Mouse (Mus musculus) frontal cortex, postnatal 25 days (tissue): ENCODE data around the gene Cyp26c1.

Experiments
- DNase-seq, 2 experiments: peaks; one replicate each; pipeline ENCODE4 v3.0.0; 2022; ENCODE audit warnings: low spot score in 2 of 2

Gene Cyp26c1

GRCm38 (mm10) chr19:37698273-37699160, 13.1 kb downstream of the Cyp26c1 start:
- DNase-seq: no peak

- DNase-seq: no peak
Measured at GRCm38 (mm10) chr19:37699711-37700110, 14.3 kb downstream of the Cyp26c1 start.

- no peak for DNase-seq
Measured at GRCm38 (mm10) chr19:37702377-37703076, 17.1 kb downstream of the Cyp26c1 start.

- DNase-seq: peak; percentile 66 to 78
Measured at GRCm38 (mm10) chr19:37703902-37704509, 18.6 kb downstream of the Cyp26c1 start.

GRCm38 (mm10) chr19:37705722-37706121, 20.3 kb downstream of the Cyp26c1 start:
- DNase-seq: no peak

GRCm38 (mm10) chr19:37714681-37715080, 29.3 kb downstream of the Cyp26c1 start:
- no peak for DNase-seq

GRCm38 (mm10) chr19:37715980-37716379, 30.6 kb downstream of the Cyp26c1 start:
- no peak for DNase-seq

GRCm38 (mm10) chr19:37716524-37717175, 31.3 kb downstream of the Cyp26c1 start:
- no peak for DNase-seq

GRCm38 (mm10) chr19:37719166-37719565, 33.8 kb downstream of the Cyp26c1 start:
- no peak for DNase-seq

GRCm38 (mm10) chr19:37724591-37724990, 39.2 kb downstream of the Cyp26c1 start:
- no peak for DNase-seq

- DNase-seq: no peak
Measured at GRCm38 (mm10) chr19:37726585-37726984, 41.2 kb downstream of the Cyp26c1 start.

- no peak for DNase-seq
Measured at GRCm38 (mm10) chr19:37727366-37727765, 42.0 kb downstream of the Cyp26c1 start.

GRCm38 (mm10) chr19:37735426-37735825, 50.0 kb downstream of the Cyp26c1 start:
- no peak for DNase-seq

- no peak for DNase-seq
Measured at GRCm38 (mm10) chr19:37738575-37738974, 53.2 kb downstream of the Cyp26c1 start.

GRCm38 (mm10) chr19:37740043-37740442, 54.7 kb downstream of the Cyp26c1 start:
- DNase-seq: no peak
